Mouse (Mus musculus): ENCODE results near the gene Ahsa1.

- no peak for TF ChIP-seq CTCF (IDR thresholded peaks at IDR 0.05; ENCODE audit: low read depth)
- TF ChIP-seq EP300 (IDR thresholded peaks at IDR 0.05; ENCODE audit: low read depth) = no peak
Measured at GRCm38 (mm10) chr12:87278118-87278730, 11.9 kb downstream of the Ahsa1 start.
